Mouse (Mus musculus): Measurements from ENCODE around the gene Tnfsf13. TPM values are rescaled to one million over a fixed set of nuclear protein-coding genes. Genes with fewer than 3 reads are reported as not detected.

The Tnfsf13 gene
- polyA plus RNA-seq, 1 experiment: 3.1 TPM

- WGBS: 83% methylated on average over 15 of the region's 15 CpGs
- H3K4me1 ChIP-seq (ENCODE audit: control insufficient read depth, insufficient read depth, low read length): no peaks in the 10 kb centered on the region; the same call in 1 of the 2 replicates
- TF ChIP-seq CTCF (IDR thresholded peaks at IDR 0.05; ENCODE audit: control insufficient read depth, insufficient read depth, low read length) (no peak), POLR2A (IDR thresholded peaks at IDR 0.05; ENCODE audit: borderline replicate concordance, control insufficient read depth, low read depth, low read length) (no peak)
- H3K4me3 ChIP-seq (replicated peaks; ENCODE audit: control insufficient read depth, low read depth, low read length): no peak overlapping the region
- no peak overlapping the region for H3K27ac ChIP-seq (ENCODE audit: control insufficient read depth, insufficient read depth, low read depth, low read length, poor library complexity)
These were observed 28.1 kb downstream of the Tnfsf13 start for GRCm38 (mm10) chr11:69657462-69657881.

- H3K4me1 ChIP-seq (ENCODE audit: control insufficient read depth, insufficient read depth, low read length): no peaks in the 10 kb centered on the region; the same call in 1 of the 2 replicates
- no peak overlapping the region for H3K27ac ChIP-seq (ENCODE audit: control insufficient read depth, insufficient read depth, low read depth, low read length, poor library complexity)
- TF ChIP-seq CTCF (IDR thresholded peaks at IDR 0.05; ENCODE audit: control insufficient read depth, insufficient read depth, low read length) (peak; percentile 78), POLR2A (IDR thresholded peaks at IDR 0.05; ENCODE audit: borderline replicate concordance, control insufficient read depth, low read depth, low read length) (no peak)
- 59% methylated on average over 10 of the region's 10 CpGs for WGBS
- H3K4me3 ChIP-seq (replicated peaks; ENCODE audit: control insufficient read depth, low read depth, low read length): no peak overlapping the region
These were observed 28.7 kb downstream of the Tnfsf13 start for GRCm38 (mm10) chr11:69656617-69657461.

GRCm38 (mm10) chr11:69656065-69656455, 29.5 kb downstream of the Tnfsf13 start:
- WGBS: 87% methylated on average over 5 of the region's 5 CpGs
- Histone ChIP-seq H3K4me1 (ENCODE audit: control insufficient read depth, insufficient read depth, low read length) (no peaks in the 10 kb centered on the region; the same call in 1 of the 2 replicates), H3K4me3 (replicated peaks; ENCODE audit: control insufficient read depth, low read depth, low read length) (no peak overlapping the region), H3K27ac (ENCODE audit: control insufficient read depth, insufficient read depth, low read depth, low read length, poor library complexity) (no peak overlapping the region)
- TF ChIP-seq POLR2A (IDR thresholded peaks at IDR 0.05; ENCODE audit: borderline replicate concordance, control insufficient read depth, low read depth, low read length) (no peak), CTCF (IDR thresholded peaks at IDR 0.05; ENCODE audit: control insufficient read depth, insufficient read depth, low read length) (no peak)

- no peaks in the 10 kb centered on the region; the same call in 1 of the 2 replicates for H3K4me1 ChIP-seq (ENCODE audit: control insufficient read depth, insufficient read depth, low read length)
- peak within 1 kb of the TSS; percentile 9; the same call in 1 of the 2 replicates for H3K27ac ChIP-seq (ENCODE audit: control insufficient read depth, insufficient read depth, low read depth, low read length, poor library complexity)
- H3K4me3 ChIP-seq (replicated peaks; ENCODE audit: control insufficient read depth, low read depth, low read length): no peak within 1 kb of the TSS
- TF ChIP-seq CTCF (IDR thresholded peaks at IDR 0.05; ENCODE audit: control insufficient read depth, insufficient read depth, low read length) (peak; percentile 71), POLR2A (IDR thresholded peaks at IDR 0.05; ENCODE audit: borderline replicate concordance, control insufficient read depth, low read depth, low read length) (no peak)
- 57% methylated on average over 34 of the region's 34 CpGs for WGBS
These were observed 30.1 kb downstream of the Tnfsf13 start, which contains the start of gene Sox15 for GRCm38 (mm10) chr11:69655264-69656064. Sox15 (plus strand) TSS chr11:69655314.

- Histone ChIP-seq H3K27ac (ENCODE audit: control insufficient read depth, insufficient read depth, low read depth, low read length, poor library complexity) (peak overlapping the region; percentile 8; the same call in 1 of the 2 replicates), H3K4me3 (replicated peaks; ENCODE audit: control insufficient read depth, low read depth, low read length) (no peak overlapping the region), H3K4me1 (ENCODE audit: control insufficient read depth, insufficient read depth, low read length) (no peaks in the 10 kb centered on the region; the same call in 1 of the 2 replicates)
- WGBS: 37% methylated on average over 9 of the region's 9 CpGs
- TF ChIP-seq CTCF (IDR thresholded peaks at IDR 0.05; ENCODE audit: control insufficient read depth, insufficient read depth, low read length) (no peak), POLR2A (IDR thresholded peaks at IDR 0.05; ENCODE audit: borderline replicate concordance, control insufficient read depth, low read depth, low read length) (no peak)
These were observed 30.8 kb downstream of the Tnfsf13 start for GRCm38 (mm10) chr11:69654760-69655159.

GRCm38 (mm10) chr11:69653399-69653798, 32.2 kb downstream of the Tnfsf13 start:
- no peak overlapping the region for H3K27ac ChIP-seq (ENCODE audit: control insufficient read depth, insufficient read depth, low read depth, low read length, poor library complexity)
- WGBS: 88% methylated on average over 5 of the region's 5 CpGs
- no peak for TF ChIP-seq POLR2A (IDR thresholded peaks at IDR 0.05; ENCODE audit: borderline replicate concordance, control insufficient read depth, low read depth, low read length)
- no peak for TF ChIP-seq CTCF (IDR thresholded peaks at IDR 0.05; ENCODE audit: control insufficient read depth, insufficient read depth, low read length)
- H3K4me3 ChIP-seq (replicated peaks; ENCODE audit: control insufficient read depth, low read depth, low read length): no peak overlapping the region
- H3K4me1 ChIP-seq (ENCODE audit: control insufficient read depth, insufficient read depth, low read length): no peaks in the 10 kb centered on the region; the same call in 1 of the 2 replicates

GRCm38 (mm10) chr11:69645860-69646259, 39.7 kb downstream of the Tnfsf13 start:
- H3K27ac ChIP-seq (ENCODE audit: control insufficient read depth, insufficient read depth, low read depth, low read length, poor library complexity): no peak overlapping the region
- 86% methylated on average over 5 of the region's 5 CpGs for WGBS
- no peaks in the 10 kb centered on the region for H3K4me1 ChIP-seq (ENCODE audit: control insufficient read depth, insufficient read depth, low read length)
- H3K4me3 ChIP-seq (replicated peaks; ENCODE audit: control insufficient read depth, low read depth, low read length): no peak overlapping the region
- no peak for TF ChIP-seq POLR2A (IDR thresholded peaks at IDR 0.05; ENCODE audit: borderline replicate concordance, control insufficient read depth, low read depth, low read length)
- TF ChIP-seq CTCF (IDR thresholded peaks at IDR 0.05; ENCODE audit: control insufficient read depth, insufficient read depth, low read length): no peak

GRCm38 (mm10) chr11:69635471-69635870, 50.1 kb downstream of the Tnfsf13 start:
- TF ChIP-seq POLR2A (IDR thresholded peaks at IDR 0.05; ENCODE audit: borderline replicate concordance, control insufficient read depth, low read depth, low read length): no peak
- TF ChIP-seq CTCF (IDR thresholded peaks at IDR 0.05; ENCODE audit: control insufficient read depth, insufficient read depth, low read length): no peak
- no peak overlapping the region for H3K4me3 ChIP-seq (replicated peaks; ENCODE audit: control insufficient read depth, low read depth, low read length)
- WGBS: 75% methylated on average over 3 of the region's 3 CpGs
- peaks cover 1% of the 10 kb centered on the region; the same call in 1 of the 2 replicates for H3K4me1 ChIP-seq (ENCODE audit: control insufficient read depth, insufficient read depth, low read length)
- no peak overlapping the region for H3K27ac ChIP-seq (ENCODE audit: control insufficient read depth, insufficient read depth, low read depth, low read length, poor library complexity)

All from bone marrow, adult 2 months (tissue).